Mouse (Mus musculus) E14TG2a.4 (cell line): Measurements from ENCODE around the gene Ttf1.
"Not testable (repeated sequence)": the region's sequence is repeated elsewhere in the genome, so short reads cannot be mapped to it uniquely, and the experiment has no call there.

Source experiments
- H3K27me3 ChIP-seq: 2 replicates; pipeline ENCODE4 v1.6.1; 2014; ENCODE audit warnings: low read length, control low read depth; ENCODE audit not compliant: insufficient read depth
- H3K36me3 ChIP-seq: 2 replicates; pipeline ENCODE4 v1.6.1; 2014; ENCODE audit warnings: low read length, control low read depth; ENCODE audit not compliant: insufficient read depth
- H3K4me1 ChIP-seq: replicated peaks from 2 replicates; pipeline ENCODE4 v1.6.1; 2014; ENCODE audit warnings: low read depth, low read length, control low read depth
- H3K4me3 ChIP-seq: replicated peaks from 2 replicates; pipeline ENCODE4 v1.5.1; 2014; ENCODE audit warnings: mild to moderate bottlenecking, low read length
- H3K9me3 ChIP-seq: 2 replicates; pipeline ENCODE4 v1.6.1; 2014; ENCODE audit warnings: low read length, control low read depth
- CTCF ChIP-seq: conservative IDR thresholded peaks from 2 replicates; pipeline ENCODE4 v1.5.1; 2014; ENCODE audit warnings: low read length
- NANOG ChIP-seq: IDR thresholded peaks from 2 replicates; pipeline ENCODE4 v1.6.1; 2014; ENCODE audit warnings: borderline replicate concordance, low read length, mixed read lengths
- POU5F1 ChIP-seq: IDR thresholded peaks from 2 replicates; pipeline ENCODE4 v1.6.1; 2014; ENCODE audit warnings: low read length, borderline replicate concordance

The Ttf1 gene

DNA sequence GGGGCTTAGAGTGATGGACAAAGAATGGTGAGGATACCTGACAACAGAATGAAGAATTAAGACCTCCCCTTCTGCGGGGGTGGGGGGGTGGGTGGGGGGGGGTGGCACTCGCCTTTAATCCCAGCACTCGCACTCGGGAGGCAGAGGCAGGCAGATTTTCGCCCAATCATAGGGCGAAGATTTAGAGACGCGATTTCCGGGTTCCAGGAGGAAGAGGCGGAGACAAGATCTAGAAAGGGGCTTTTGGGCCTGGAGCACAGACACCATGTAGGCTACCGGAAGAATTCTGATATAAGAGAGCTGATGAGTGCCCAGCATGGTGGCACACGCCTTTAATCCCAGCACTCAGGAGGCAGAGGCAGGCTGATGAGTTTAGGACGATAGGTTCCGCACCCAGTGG, 39.6 kb downstream of the Ttf1 start:
- TF ChIP-seq CTCF (no peak), POU5F1 (no peak), NANOG (no peak)
- H3K36me3 ChIP-seq: no peaks in the 10 kb centered on the region
- peaks cover 51% of the 10 kb centered on the region for H3K4me1 ChIP-seq
- H3K27me3 ChIP-seq: no peaks in the 10 kb centered on the region
- H3K9me3 ChIP-seq: peaks cover 32% of the 10 kb centered on the region
- H3K4me3 ChIP-seq: peak overlapping the region; percentile 82

DNA sequence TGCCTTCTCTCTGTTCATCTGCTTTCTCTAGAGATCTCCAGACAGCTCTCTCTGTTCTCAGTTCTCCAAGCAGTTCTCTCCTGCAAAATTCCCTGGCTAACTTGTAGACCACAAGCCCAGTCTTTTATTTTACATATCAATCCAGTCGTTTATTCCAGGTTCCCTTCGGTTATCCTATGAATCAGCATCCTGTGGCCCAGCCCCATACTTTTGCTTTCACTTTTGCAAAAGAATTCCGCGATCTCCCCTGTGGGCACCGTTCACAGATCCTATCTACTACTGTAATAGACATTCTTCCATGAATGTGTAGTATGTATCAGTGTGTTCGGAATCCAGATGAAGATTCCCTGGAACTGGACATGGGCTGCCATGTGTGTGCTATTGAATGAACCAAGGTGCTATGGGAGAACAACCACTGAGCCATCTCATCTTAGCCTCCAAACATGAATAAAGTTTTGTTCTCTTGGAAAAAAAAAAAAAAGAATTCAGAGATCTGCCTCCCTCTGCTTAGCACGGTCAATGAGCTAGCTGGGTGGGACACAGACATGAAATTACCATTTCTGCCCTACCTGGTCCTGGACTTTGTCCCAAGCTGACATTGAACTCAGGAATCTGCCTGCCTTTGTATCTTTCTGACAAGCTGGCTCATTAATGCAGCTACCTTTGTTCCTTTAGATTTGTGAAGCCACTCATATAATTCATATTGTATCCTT, 40.9 kb downstream of the Ttf1 start:
- H3K4me3 ChIP-seq: peak overlapping the region; percentile 82
- H3K36me3 ChIP-seq: no peaks in the 10 kb centered on the region
- TF ChIP-seq POU5F1 (no peak), CTCF (no peak), NANOG (no peak)
- no peaks in the 10 kb centered on the region for H3K27me3 ChIP-seq
- peaks cover 26% of the 10 kb centered on the region for H3K9me3 ChIP-seq
- H3K4me1 ChIP-seq: peaks cover 50% of the 10 kb centered on the region

DNA sequence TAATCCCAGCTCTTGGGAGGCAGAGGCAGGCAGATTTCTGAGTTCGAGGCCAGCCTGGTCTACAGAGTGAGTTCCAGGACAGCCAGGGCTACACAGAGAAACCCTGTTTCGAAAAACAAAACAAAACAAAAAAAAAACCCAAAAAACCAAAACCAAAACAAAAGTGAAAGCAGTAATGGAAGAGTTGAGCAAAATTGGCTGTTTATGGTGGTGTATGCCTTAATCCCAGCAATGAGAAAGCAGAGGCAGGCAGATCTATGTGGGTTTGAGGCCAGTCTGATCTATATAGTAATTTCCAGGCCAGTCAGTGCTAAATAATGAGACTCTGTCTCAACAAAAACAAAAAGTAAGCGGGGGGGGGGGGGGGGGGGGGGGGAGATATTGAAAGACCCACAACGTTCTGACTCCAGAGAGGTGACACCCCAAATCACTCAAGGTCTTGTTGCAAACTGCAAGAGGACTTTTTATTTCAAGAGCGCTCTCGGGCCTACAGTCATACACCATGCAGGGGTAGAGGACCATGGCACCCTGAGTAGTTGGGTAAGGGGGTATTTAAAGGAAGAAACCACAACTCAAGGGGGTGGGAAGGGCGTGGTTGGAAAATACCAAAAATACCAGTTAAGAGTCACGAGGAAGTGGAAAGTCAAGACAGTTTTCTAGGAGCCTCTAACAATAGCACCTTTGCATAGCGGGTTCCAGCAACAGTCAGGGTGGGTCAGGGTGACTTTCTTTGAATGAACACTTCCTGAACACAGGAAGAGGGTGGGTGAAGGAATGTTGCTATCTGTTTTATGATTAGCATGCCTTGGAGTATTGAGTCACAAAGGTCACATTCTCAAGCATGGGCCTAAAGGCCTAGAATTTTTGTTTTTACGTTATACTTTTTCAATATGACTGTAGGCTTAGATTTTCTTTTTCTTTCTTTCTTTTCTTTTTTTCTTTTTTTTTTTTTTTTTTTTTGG, 42.6 kb downstream of the Ttf1 start:
- H3K36me3 ChIP-seq, H3K27me3 ChIP-seq, H3K4me3 ChIP-seq: not testable (repeated sequence)
- Histone ChIP-seq H3K9me3 (peaks cover 26% of the 10 kb centered on the region), H3K4me1 (peaks cover 45% of the 10 kb centered on the region)

DNA sequence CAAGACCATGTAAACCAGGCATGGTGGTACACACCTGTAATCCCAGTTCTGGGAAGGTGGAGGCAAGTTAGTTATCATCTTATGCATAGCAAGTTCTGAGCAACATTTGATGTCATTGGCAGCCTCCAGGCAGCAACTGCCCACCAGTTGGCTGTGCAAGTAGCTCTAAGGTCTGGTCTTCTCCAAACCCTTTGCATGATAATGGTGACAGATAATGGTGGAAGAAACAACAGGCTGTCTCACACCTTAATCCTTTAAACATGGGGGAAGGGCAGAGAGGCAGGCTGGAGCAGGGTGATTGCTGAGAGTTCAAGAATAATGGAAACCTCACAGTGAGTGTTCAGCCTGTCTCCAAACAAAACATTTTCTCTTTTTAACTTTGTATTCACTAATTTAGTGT, 60.9 kb downstream of the Ttf1 start:
- Histone ChIP-seq H3K4me3 (peak overlapping the region; percentile 18; the same call in 1 of the 2 replicates), H3K4me1 (peaks cover 50% of the 10 kb centered on the region), H3K36me3 (no peaks in the 10 kb centered on the region), H3K9me3 (no peaks in the 10 kb centered on the region), H3K27me3 (no peaks in the 10 kb centered on the region)
- TF ChIP-seq CTCF (no peak), POU5F1 (peak; percentile 98), NANOG (peak; percentile 67; the same call in 1 of the 2 replicates)

DNA sequence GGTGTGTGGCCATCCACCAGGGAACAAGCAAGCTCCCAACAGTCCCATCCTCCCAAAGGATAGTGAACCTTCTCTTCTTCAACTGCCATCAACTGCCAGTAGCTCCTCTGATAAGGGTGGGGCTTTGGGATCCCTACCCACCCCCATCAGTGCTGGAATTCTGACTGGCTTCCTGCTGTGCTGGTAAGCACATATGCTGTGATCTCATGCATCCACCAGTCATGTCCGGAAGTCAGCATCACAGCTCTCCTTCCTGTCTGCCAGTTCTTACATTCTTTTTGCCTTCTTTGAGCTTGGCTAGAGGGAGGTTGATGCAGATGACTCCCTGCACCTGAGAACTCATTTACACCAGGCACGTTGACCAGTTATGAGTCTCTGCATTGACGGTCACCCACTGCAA, 62.4 kb downstream of the Ttf1 start:
- no peaks in the 10 kb centered on the region for H3K9me3 ChIP-seq
- peaks cover 13% of the 10 kb centered on the region for H3K36me3 ChIP-seq

DNA sequence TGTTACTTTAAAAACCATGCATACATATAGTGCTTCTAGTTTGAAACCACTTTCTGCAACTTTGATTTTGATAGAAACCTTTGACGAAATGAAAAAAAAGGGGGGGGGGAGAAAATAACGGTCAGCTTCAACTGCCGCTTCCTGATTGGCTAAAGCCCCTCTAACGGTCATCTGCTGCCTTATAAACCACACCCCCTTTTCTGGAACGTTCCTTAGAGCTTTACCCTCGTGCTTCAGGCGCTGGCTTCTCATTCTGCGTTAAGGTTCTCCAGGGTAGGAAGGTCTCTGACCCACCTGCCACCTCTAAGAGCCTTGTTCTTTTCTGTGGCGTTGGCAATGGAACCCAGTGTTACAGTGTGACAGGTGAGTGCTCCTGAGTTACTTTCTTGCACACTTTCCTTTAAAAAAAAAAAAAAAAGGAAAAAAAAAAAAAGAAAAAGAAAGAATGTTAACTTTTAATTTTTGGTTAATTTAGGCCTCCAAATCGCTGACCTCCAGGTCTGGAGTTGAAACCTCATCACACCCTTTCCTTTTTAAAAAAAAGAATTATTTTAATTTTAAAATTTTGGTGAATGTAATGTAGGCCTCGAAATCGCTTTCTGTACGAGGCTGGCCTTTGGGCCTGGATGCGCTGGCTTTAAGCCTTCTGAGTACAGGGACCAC, 64.0 kb downstream of the Ttf1 start, which contains the start of gene Setx:
TSS of gene Setx (plus strand) at position 275 of the 663 bp plus-strand sequence.
- H3K36me3 ChIP-seq: peaks cover 29% of the 10 kb centered on the region
- H3K27me3 ChIP-seq: no peaks in the 10 kb centered on the region
- H3K4me1 ChIP-seq: peaks cover 72% of the 10 kb centered on the region
- H3K9me3 ChIP-seq: no peaks in the 10 kb centered on the region
- H3K4me3 ChIP-seq: peak within 1 kb of the TSS; percentile 99
- TF ChIP-seq CTCF (no peak), POU5F1 (no peak), NANOG (no peak)

More for the DNA sequence above, 62.4 kb downstream of the Ttf1 start:
- Histone ChIP-seq H3K4me3 (peak overlapping the region; percentile 53), H3K27me3 (no peaks in the 10 kb centered on the region), H3K4me1 (peaks cover 65% of the 10 kb centered on the region)
- TF ChIP-seq CTCF (no peak), NANOG (peak; percentile 55; the same call in 1 of the 2 replicates)

DNA sequence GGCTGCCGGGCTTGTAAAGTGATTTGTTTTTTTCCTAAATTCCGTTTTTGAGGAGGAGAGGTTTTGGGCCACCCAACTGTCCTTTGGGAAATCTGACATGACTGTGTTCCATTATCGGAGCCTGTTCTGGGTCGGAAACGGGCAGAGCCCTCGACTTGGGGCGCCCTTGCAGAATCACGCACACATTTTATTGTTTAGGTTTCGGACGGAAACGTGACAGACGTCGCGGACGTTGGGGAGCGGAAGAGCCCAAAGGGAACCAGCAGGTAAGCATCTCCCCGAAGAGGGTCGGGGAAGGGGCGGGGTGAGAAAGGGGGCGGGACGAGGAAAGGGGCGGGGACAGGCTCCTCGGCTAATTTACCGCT, 64.5 kb downstream of the Ttf1 start:
- Histone ChIP-seq H3K4me1 (peaks cover 67% of the 10 kb centered on the region), H3K4me3 (peak overlapping the region; percentile 69), H3K36me3 (peaks cover 34% of the 10 kb centered on the region), H3K9me3 (no peaks in the 10 kb centered on the region), H3K27me3 (no peaks in the 10 kb centered on the region)
- TF ChIP-seq POU5F1 (no peak), CTCF (no peak), NANOG (no peak)

DNA sequence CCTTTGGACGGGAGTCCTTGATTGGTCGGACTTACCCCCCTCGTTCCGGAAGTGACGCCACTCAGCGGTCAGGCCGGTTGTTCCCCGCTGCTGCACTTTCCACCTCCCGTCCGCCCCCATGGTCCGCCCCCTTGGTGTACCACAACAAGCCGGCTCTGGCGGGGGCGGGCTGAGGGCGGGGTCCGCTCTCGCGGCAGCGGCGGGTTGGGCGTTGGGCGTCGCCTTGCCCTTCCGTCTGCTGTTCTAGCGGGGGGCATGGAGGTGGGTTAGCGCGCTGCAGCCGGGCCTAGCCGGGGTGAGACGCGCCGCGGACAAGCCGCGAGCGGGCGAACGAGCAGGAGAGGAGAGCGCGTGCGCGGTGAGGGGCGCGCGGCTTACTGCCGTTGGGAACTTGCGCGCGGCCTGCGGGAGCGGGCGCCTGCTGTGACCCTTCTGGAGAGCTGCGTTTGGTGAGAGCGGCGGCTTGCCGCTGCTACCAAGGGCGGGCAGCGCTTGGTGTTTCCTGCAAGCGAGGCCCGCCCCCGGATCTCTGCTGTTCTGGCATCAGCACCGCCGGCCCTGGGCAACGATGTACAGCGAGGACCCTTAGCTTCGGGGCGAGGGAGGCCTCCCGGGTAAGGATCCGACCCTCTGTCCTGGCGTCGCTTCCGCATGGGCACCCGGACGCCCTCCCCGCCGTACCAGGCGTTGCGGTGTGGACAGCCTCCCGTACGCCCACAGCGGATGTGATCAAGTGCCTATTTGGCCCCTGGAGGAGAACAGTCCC, 65.1 kb downstream of the Ttf1 start:
- Histone ChIP-seq H3K27me3 (no peaks in the 10 kb centered on the region), H3K36me3 (peaks cover 40% of the 10 kb centered on the region), H3K4me1 (peaks cover 66% of the 10 kb centered on the region), H3K4me3 (peak overlapping the region; percentile 99), H3K9me3 (no peaks in the 10 kb centered on the region)
- TF ChIP-seq NANOG: no peak
- no peak for TF ChIP-seq POU5F1
- no peak for TF ChIP-seq CTCF
